Mouse (Mus musculus): ENCODE data around the gene Ambra1.

- TF ChIP-seq CTCF (IDR thresholded peaks at IDR 0.05; ENCODE audit: control insufficient read depth, insufficient read depth, insufficient replicate concordance, low read depth, low read length) (no peak), POLR2A (IDR thresholded peaks at IDR 0.05; ENCODE audit: control insufficient read depth, low read depth, low read length) (no peak)
Measured at GRCm38 (mm10) chr2:91928534-91929350, 198.8 kb downstream of the Ambra1 start.
